Mouse (Mus musculus): ENCODE measurements around the gene Ddx28.

DNA sequence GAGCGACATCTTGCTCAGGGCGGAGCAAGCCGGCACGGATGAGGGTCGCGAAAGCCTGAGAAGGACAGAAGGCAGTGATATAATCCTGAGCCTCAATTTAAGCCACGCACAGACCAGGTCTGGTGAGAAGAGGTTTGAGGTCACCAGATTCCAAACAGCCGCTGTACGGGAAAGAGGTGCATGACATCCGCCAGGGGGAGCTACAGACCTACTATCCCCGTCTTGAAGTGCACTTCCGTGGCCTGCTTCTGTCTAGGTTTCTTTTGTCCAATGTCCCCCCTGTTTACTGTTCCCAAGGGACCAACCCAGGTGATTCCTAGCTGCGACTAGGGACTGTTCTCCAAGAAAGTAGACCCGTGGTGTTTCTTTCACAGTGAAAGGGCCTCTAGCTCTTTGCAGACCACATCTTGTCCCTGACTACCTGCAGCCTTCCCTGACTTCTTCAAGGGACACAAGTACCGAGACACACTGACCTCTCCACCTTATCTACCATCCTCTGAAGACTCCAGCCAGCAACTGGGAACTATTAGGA is 20.8 kb downstream of the Ddx28 start, which contains the start of gene Dus2:
- TF ChIP-seq CTCF (IDR thresholded peaks at IDR 0.05; ENCODE audit: control insufficient read depth, insufficient read depth, insufficient read length) (peak; percentile 92), USF1 (IDR thresholded peaks at IDR 0.05; ENCODE audit: low read depth) (no peak), CEBPB (IDR thresholded peaks at IDR 0.05; ENCODE audit: low read depth) (no peak), MAX (IDR thresholded peaks at IDR 0.05) (no peak)

Data from C2C12 (cell line).